Mouse (Mus musculus) WW6 (cell line): ENCODE results near the gene Rbl2.

ENCODE experiments used
- DNase-seq: peaks from one replicate; pipeline ENCODE4 v3.0.0-alpha.2; 2013; ENCODE audit warnings: low read depth, low spot score

Rbl2 gene

DNA sequence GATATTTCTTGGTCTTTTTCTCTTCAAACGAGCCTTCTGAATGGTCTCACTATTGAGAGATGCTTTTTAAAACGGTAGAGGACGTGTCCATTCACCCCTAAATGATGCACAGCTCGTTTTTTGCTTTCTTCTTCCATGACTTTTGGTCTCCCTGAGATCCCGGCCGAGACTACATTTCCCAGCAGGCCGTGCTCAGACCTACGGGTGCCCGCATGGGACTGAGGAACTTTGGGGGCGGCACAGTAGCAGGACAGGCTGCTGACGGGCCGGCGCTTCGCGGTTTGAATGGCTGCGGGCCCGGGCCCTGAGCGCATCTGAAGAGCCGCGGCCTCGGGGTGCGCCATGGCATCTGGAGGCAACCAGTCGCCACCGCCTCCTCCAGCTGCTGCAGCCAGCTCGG, at the start of gene Rbl2:
Gene Rbl2, plus strand, starts transcription at position 224 of the 400 bp plus-strand sequence.
- peak; percentile 75 for DNase-seq

DNA sequence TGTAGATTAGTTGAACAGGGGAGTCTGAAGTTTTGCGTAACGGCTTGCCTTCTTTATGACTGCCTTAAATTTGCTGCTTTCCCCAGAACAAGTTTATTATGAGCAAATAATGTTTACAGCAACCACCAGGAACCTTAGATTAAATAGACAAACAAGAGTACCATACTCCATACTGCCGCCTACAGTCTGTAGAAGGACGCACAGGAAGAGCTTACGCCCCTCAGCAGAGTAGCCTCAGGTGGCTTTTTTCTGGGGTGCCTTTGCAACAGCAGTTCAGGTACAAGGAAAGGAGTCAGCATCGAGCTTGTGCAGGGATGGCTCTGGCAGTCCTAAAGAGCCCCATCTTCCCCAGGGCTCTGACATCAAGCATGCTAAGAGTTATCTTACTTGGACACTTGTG, 35.4 kb upstream of the Rbl2 start:
- no peak for DNase-seq

DNA sequence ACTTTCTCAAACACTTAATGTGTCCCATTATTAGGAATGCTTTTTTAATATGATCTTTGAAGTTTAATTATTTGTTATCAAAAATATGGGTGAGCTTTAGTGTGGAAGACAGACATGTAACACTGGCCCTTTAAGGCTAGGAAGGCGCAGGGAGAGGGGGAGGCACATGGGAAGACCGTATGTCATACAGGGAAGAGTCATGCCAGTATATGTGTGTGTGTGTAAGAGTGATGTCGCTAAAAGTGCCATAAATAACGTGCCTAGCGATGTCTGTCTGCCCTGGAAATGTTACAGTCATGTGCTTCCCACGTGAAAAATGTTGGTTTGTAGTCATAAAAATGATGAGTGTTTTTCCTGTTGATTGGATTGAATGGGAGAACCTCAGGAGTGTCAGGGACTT, 33.0 kb upstream of the Rbl2 start:
- no peak for DNase-seq

DNA sequence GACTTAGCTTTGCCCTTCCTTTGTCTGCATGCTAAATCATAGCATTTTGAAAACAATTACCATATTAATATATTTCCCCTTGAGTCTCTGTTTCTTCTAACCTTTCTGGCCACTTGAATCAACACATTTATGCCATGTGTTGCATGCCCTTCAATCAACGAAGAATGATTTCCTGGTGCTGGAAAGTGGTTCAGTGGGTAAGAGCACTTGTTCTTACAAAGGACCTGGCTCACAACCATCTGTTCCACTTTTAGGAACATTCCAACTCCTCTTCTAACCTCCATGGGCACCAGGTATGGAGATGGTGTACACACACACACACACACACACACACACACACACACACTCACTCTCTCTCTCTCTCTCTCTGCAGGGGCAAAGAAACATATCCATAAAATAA, 31.2 kb upstream of the Rbl2 start:
- DNase-seq = no peak

DNA sequence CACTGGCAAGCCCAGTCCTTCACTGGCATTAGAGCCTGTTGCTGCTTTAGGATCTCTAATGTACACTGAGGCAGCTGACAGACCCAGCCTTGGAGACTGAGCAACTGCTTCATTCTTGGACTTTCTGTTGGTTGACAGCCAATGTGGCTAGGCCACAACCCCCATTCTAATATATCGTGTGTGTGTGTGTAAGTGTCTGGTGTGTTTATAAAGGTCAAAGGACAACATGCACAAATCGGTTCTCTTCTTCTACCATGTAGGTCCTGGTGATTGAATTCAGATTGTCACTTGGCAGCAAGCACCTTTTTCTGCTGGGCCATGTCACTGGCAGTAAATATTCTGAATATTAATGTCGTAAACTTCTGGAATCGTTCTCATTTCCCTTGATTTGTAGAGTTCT, 23.5 kb upstream of the Rbl2 start:
- DNase-seq = no peak

DNA sequence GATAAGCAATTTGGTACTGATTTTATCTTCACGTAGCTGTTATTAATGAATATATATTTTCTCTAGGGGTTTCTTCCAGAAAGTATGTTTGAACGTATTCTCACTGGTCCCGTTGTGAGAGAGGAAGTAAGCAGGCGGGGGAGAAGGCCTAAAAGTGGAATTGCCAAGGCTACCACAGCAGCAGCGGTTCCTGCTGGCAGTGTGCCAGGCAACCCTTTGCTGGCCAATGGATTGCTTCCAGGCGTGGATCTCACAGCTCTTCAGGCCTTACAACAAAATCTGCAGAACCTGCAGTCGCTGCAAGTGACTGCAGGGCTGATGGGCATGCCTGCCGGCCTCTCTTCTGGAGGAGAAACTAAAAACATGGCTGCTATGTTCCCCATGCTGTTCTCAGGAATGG, 18.8 kb upstream of the Rbl2 start:
- DNase-seq = no peak

DNA sequence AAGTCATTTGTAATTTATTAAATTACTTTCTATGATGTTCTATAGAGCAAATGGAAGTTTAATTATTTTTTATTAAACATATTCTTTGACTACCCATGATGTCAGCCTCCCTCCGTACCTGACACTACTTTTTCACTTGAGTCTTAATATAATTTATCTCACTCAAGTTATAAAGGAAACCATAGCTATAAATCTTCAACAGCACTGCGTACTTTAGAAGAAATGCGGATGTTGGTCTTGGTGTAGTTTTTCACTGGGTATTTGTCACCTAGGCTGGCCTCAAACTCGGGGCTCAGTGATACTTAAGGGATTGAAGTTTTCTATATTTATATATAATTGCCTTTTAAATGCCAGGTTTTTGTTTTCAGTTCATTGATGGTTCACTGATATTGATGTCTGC, 15.4 kb upstream of the Rbl2 start:
- DNase-seq = no peak

DNA sequence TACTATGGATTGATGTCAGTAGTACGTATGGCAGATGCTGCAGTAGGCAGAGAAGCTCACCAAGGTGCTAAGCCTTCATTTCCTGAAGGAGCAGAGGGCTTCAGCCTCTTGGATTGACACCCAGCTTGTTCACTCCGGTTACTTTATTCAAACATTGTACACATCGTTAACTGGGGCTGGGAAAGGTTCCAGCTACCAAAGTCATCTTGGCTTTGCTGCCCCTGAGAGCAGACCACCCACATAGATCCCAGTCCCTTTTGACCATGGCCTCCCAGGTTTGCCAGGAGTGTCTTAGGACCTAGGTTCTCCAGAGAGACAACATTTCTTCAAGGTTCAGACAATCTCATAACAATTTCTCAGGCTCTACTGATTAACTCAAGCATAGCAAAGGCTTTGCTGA, 13.0 kb upstream of the Rbl2 start:
- no peak for DNase-seq

DNA sequence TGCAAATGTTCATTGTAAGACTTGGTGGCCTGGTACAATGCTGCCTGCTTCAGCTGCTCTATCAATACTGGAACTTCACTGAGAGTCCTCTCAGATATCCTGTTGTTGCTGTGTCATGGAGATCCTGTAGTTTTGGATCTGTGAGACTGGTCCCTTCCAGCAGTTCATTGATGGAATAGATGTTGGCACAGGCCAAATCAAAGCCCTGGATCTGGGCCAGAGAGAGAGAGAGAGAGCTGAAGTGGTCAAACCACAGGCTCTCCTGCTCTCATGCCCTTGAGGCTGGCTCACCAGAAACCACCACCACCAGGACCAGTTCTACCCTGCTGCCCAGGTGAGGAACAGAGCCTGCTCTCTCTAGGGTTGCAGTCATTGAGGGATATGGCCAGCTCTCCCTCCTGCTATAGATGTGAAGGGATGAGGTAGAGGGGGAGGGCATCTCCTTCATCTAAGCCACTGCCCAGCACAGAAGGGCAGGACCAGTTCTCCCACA, 10.7 kb upstream of the Rbl2 start:
- DNase-seq = no peak

DNA sequence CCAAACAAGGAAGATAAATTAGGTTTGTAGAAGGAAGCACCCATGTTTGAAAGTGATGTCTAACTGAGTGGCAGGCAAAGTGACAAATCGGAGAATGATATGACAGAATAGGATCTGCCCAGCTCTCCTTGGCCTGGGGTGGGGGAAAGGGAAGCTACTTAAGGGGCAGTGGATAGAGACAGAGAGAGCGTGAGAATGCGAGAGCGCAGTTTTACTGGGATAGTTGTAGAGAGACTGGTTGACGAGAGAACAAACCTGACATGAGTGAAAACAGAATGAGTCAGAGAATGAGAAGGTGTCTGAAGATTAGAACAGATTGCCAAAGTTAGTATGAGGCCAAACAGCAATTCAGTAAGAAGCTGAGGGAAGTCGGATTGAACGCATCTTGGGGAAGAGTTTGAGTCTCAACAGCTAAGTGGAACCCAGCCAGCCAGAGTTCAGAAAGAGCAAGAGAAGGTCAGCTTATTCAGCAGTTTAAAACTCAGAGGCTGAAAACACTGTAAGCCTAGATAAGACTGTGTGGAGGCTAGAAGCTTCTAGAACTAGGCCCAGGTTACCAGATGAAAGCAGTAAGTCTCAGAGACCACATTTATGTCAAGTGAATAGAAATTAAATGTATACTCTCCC, 9.9 kb upstream of the Rbl2 start:
- DNase-seq = no peak

DNA sequence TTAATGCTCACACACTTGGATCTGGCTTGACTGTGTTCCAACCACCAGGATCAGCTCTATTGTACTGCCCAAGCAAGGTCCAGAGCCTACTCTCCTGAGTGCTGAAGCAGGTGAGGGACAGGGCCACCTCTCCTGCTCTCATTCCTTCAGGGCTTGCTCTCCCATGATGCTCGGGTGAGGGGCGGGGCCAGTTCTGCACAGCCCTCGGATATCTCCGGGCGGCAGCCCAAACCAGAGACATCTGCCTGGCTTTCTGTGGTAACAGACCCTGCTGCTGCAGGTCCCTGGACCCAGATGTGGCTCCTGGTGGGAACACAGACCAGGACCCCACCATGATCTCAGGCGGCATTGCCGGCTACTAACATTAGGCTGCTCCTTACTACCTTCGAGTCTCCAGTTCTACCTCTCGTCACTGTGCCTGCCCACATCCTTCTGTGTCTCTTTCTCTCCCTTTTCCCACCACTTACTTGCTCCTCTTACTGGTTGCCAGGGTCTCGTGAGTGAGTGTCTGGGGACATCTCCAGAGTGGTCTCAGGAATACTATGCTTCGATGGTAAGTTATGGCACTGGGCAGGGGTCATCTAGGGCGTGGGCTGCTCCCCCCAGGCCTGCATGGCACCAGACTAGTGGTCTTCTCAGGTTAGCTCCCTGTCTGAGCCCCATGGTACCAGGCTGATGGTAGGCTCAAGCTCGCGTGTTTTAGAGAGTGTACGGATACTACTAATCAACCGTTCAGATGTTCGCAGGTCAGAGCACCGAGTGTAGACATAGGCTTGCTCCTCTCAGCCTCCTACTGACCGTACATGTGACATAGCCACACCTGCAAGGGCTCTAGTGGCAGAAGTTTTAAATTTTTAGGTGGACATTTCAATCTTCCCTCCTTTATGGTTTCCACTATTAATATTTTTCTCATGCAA, 9.0 kb upstream of the Rbl2 start:
- peak; percentile 33 for DNase-seq

DNA sequence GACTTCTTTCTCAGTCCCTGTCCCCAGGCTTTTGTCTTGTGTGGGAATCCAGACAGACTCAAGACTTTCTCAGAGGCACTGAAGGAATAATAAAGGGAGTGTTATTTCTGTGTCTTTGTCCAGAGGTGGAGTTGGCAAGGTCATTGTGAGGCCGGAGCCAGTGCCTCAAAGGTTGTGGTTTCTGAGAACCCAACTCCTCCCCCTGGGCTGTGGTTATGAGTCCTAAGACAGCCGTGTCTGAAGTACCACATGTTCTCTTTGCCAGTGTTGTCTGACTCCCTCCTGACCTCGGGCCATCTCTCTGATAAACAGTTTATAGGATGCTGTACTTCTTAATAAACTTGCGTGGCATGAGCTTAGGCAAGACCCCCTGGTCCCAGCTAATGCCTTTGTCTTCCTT, 4.7 kb upstream of the Rbl2 start:
- DNase-seq = no peak

DNA sequence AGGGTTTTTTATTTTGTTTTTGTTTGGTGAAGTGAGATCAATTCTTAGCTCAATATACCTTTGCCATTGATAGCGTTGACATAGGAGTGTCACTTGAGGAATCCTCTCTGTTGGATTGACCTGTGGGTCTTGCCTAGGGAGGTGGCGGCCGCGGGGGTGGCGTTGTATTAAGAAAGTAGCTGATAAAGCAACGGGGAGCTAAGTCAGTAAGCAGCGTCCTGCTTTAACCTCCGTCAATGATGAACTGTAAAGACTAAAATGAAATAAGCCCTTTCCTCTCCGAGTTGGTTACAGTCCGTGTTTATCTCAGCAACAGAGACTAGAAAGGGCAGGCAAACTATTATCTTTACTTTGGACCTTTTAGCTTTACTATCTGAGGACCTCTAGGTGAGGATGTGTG, 450 bp upstream of the Rbl2 start:
- DNase-seq = no peak

DNA sequence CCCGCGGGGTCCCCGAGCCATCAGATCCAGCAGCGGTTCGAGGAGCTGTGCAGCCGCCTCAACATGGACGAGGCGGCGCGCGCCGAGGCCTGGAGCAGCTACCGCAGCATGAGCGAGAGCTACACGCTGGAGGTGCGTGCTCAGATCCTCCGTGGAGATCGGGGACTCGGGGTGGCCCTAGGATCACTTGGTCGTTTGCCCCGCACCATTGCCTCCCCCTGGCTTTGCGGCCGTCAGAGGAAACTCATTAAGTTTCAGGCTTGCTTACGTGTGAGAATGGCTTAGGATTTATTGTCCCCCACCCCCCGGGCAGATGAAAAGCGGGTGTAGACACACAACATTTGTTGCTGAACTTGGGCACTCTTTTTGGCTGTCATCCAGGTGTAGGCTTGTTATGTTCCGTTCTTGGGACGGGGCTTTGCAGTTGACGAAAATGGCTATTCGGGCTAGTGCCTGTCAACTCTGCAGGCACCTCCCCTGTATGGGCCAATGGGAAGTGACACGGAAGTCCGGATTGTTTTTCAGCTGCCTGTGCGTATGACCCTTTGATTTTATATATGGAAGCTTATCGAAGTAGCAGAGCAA, 510 bp downstream of the Rbl2 start:
- DNase-seq = peak; percentile 36

DNA sequence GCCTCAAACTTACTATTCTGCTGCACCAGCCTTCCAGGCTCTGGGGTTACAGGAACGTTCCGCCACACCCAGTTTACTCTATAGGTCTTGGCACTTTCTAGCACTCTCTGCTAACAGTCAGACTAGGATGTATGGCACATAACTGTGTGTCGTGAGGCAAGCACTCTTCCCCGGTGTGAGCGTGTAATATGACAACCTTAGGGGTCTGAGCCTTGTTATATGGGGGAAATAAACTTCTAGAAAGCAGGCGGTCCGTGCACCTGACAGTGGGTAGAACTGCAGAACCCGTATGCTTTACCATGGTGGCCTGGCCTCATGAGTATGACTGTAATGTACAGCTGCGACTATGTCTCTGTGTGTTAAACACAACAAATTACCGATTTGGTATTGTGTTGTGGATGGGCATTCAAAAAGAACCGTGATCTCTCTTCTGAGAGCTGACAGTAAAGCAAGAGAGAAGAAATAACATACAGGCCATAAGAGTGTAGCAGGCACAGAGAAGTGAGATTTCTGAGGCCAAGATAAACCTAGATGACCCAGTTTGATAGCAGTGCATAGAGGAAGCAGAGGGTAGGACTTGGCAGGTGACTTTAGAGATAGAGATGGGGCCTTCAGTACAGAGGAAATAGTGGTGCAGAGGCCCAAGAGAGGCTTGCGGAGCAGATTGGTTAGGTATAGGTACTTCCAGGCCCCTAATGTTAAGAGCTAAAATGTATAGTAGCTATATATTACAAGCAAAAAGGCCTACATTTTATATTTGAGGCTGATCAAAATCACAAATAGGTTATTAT, 7.4 kb downstream of the Rbl2 start:
- no peak for DNase-seq

DNA sequence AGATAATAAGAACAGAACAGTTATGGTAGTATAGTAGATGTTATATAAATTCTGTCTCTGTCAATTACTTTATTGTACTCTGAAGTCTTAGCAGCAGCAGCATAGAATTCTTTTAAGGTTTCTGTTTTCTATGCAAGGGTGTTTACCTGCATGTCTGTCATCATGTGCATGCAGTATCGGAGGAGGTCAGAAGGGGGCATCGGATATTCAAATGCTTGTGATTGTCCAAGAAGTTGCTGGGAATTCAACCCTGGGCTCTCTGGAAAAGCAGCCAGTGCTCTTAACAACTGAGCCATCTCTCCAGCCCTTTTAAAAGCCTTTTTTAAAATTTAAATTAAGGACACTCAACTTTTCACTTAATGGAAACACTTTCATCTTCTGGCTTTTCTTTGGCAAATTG, 9.8 kb downstream of the Rbl2 start:
- DNase-seq = no peak

DNA sequence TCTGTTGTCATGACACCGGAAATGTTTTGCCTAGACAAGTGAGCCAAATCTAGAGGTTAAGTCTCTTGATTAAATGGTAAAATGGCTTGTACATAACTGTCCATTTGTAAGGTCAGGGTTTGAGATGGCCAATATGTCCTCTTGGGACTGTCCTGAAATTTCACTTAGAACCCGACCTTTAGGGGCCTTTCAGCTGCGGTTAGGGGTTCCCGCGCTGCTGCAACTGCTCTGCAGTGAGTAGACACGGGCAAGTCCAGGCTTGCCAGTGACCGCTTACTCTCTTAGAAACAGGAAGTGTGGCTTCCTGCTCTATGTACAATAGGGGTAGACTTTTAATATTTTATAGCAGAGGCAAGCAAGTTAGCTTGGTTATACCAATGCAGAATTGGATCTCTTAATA, 12.1 kb downstream of the Rbl2 start:
- no peak for DNase-seq

DNA sequence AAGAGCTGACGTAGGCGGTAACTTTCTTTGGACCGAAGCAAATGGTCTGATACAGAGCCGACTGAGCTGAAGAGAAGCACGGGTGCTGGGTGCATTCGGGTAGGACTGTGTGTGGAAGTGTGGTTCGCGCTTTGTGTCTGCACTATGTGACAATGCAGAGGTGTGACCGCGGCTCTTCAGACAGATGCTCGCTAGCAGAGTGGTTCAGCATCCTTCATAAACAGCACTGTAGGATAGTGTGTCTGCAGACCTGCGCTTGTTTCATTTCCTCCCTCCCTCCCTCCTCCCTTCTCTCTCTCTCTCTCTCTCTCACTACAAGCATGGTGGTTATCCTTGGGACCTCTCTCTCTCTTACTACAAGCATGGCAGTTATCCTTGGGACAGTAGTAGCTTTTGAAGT, 12.6 kb downstream of the Rbl2 start:
- no peak for DNase-seq

DNA sequence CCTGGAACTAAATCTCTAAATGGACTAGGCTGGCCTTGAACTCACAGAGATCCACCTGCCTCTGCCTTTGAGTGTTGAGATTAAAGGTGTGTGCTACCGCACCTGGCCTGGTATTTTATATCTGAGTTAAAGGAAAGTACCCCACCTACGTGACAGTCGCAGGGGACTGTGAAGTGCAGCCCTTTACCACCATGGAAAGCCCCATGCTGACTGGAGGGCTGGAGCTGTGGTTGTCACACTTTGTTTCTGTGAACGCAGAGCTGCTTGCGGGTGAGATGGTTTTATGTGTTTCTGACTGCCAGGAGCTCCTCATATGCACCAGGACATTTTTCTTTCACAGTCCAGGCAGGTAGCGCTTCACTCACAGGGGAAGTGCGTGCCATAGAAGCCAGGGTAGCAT, 18.6 kb downstream of the Rbl2 start:
- DNase-seq = no peak

DNA sequence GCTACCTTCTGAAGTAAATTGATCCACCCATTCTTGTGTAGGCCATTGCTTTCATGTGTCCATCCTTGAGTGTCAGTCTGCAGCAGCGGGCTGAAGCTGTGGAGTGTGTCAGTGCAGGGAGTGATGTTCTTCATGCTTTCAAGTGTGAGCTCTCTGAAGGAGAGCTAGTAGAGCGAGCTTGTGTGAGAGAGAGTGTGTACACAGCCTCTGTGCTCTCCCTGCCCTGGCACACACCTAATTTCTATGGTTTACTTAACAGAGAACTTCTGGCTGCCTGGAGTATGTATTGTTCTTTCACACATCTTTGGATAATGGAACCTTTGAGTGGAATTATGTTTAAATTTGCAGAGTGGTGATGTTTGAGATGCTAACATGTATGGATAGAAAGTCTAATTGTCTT, 19.7 kb downstream of the Rbl2 start:
- DNase-seq = no peak

DNA sequence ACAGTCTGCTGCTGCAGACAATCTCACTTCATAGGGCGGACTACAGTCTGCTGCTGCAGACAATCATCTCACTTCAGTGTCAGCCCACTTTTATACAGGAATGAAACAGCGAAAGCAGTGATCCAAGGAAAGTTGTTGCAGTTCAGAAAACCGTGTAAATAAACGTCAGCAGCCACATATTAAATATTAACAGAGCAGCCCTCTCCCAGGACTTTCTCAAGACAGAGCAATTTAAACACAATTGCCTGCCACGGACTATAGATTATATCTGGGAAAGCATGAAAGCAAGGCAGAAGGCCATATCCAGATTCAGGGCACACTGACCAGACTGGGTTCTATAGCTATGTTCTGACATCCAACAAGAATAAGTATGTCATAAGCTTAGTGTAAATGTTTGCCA, 24.3 kb downstream of the Rbl2 start:
- DNase-seq = no peak

DNA sequence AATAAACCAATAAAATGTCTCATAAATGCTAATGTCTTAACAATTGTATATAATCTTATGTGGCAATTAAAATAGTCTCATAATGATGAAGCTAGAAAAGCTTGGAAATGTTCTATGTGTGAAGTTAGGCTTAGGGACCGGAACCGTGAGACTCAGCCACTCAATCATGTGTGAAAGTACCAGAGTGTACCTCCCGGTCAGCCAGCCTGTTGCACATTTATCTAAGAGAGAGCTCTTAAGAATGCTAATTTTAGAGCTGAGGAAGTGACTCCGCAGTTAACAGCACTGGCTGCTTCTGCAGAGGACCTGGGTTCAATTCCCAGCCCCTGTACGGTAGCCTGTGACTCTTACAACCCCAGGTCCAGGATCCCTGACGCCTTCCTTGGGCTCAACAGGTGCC, 28.2 kb downstream of the Rbl2 start:
- no peak for DNase-seq
